Mouse (Mus musculus): Measurements from ENCODE around the gene Vipas39. TPM values are rescaled to one million over a fixed set of nuclear protein-coding genes. Genes with fewer than 3 reads are reported as not detected.

Vipas39 gene
- total RNA-seq, 2 experiments from 2014 or later = 55.8 to 58.7 TPM

DNA sequence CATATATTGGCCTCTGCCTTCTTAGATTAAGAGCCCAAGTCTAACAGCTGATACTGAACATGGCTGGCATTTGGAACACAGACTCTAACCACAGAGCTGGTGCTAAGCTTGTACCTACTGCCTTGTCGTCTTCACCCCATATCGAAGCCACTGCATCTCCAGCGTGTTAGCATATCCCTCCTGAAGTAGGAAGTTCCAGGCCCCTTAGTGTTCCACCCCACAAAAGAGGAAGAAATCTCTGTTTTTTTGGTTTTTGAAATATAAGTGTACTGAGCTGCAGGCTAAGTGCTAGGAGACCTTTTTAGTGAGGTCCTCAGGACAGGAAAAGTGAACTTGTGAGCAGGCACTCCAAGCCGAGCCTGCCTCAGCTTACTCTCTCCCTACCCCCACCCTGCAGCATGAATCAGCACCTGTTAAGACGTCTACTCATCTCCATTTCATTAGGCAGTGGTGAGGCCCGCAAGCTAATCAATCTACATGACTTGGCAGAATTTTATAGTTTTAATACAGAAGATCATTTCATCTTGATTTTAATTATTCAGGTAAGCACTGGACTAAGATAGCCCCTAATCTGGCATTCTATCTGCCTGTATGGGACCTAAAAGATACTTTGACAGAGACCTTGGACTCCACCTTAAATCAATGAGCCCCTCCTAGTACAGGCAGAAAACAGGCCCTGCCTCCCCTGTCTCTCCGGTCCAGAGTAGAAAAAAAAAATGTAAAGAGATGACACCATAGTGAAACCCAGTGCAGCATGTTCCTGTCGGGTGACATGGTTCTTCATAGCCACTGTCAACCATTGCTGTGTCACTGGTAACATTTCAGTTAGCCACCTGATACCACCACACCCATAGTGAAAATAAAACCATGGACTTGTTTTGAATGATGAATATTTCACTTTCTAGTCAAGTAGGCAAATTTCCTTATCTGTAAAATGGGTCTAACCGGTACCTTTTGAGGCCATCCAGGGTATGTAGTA is 9.1 kb upstream of the Vipas39 start:
- intact Hi-C loops (cut with DNase I) = no loop called here
- DNase-seq (ENCODE audit: low spot score in 2 of 2) = no peak

GRCm38 (mm10) chr12:87267682-87268081 is 1.6 kb upstream of the Vipas39 start:
- DNase-seq (ENCODE audit: low spot score in 2 of 2) = peak; percentile 23 to 30
- intact Hi-C loops (cut with DNase I) = loop anchor here (2.0 kb wide), 1 partner anchor 65 kb away; no protein-coding TSS in a partner anchor

- no peak for DNase-seq (ENCODE audit: low spot score in 2 of 2)
- intact Hi-C loops (cut with DNase I) = loop anchor here (2.0 kb wide), 1 partner anchor 66 kb away; no protein-coding TSS in a partner anchor
Measured at GRCm38 (mm10) chr12:87266827-87267603, 959 bp upstream of the Vipas39 start.

GRCm38 (mm10) chr12:87265444-87265843 is 612 bp downstream of the Vipas39 start:
- intact Hi-C loops (cut with DNase I) = no loop called here
- DNase-seq (ENCODE audit: low spot score in 2 of 2) = no peak

GRCm38 (mm10) chr12:87260562-87260961 is 5.5 kb downstream of the Vipas39 start:
- intact Hi-C loops (cut with DNase I) = no loop called here
- DNase-seq (ENCODE audit: low spot score in 2 of 2) = no peak

- DNase-seq (ENCODE audit: low spot score in 2 of 2) = no peak
Measured at GRCm38 (mm10) chr12:87256629-87257028, 9.4 kb downstream of the Vipas39 start.

GRCm38 (mm10) chr12:87253878-87254277 is 12.2 kb downstream of the Vipas39 start:
- DNase-seq (ENCODE audit: low spot score in 2 of 2) = no peak
- intact Hi-C loops (cut with DNase I) = no loop called here

More at GRCm38 (mm10) chr12:87256629-87257028, 9.4 kb downstream of the Vipas39 start:
- intact Hi-C loops (cut with DNase I) = no loop called here

- intact Hi-C loops (cut with DNase I) = no loop called here
- DNase-seq (ENCODE audit: low spot score in 2 of 2) = no peak
Measured at GRCm38 (mm10) chr12:87250161-87250560, 15.9 kb downstream of the Vipas39 start.

DNA sequence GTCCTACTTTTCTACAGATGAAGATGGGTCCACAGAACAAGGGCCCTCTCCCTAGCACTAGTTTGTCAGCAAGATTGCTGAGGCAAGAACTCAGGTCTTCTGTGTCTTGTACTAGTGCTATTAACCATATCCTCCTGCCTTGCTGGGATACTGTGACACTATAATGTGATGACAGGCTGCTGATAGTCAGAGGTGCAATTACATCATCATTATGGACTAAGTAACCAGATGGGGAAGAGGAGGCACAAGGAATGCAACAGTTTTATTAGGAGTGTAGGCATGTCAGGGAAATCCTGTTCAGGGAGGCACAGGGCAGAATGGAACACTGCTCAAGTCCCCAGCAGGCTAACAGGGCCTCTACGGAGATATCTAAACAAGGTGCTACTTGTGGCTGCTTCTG is 27.4 kb downstream of the Vipas39 start, which contains the start of gene Noxred1:
TSS of gene Noxred1 (minus strand) at position 101 of the 400 bp plus-strand sequence.
- intact Hi-C loops (cut with DNase I) = loop anchor here (5.0 kb wide), 1 partner anchor 36 kb away; the partner anchor contains the start of gene Tmed8
- DNase-seq (ENCODE audit: low spot score in 2 of 2) = no peak

- DNase-seq (ENCODE audit: low spot score in 2 of 2) = peak in 1 of 2 experiments; percentile 9
- intact Hi-C loops (cut with DNase I) = loop anchor here (5.0 kb wide), 1 partner anchor 35 kb away; the partner anchor contains the start of gene Tmed8
Measured at GRCm38 (mm10) chr12:87236882-87237483, 29.1 kb downstream of the Vipas39 start.

- intact Hi-C loops (cut with DNase I) = no loop called here
- DNase-seq (ENCODE audit: low spot score in 2 of 2) = no peak
Measured at GRCm38 (mm10) chr12:87230379-87230895, 35.6 kb downstream of the Vipas39 start.

DNA sequence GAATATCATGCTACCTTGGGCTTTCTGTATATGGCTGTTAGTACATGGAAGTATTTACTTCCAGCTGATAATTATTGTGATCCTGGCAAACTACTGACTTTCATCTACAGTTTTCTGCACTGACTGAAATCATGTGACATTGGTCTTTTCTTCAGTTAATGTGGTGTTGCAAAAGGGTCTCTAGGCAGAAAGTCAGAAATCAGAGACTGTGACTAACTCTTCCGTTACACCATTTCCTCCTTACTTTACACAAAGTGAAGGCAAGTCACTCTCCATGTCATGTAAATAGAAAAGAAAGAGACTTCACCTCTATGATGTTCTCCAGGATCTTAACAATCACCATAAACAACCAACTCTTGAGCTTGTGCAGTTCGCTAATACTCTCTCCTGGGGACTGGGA is 36.4 kb downstream of the Vipas39 start:
- intact Hi-C loops (cut with DNase I) = no loop called here
- no peak for DNase-seq (ENCODE audit: low spot score in 2 of 2)

GRCm38 (mm10) chr12:87226801-87227200 is 39.3 kb downstream of the Vipas39 start:
- no peak for DNase-seq (ENCODE audit: low spot score in 2 of 2)
- intact Hi-C loops (cut with DNase I) = no loop called here

DNA sequence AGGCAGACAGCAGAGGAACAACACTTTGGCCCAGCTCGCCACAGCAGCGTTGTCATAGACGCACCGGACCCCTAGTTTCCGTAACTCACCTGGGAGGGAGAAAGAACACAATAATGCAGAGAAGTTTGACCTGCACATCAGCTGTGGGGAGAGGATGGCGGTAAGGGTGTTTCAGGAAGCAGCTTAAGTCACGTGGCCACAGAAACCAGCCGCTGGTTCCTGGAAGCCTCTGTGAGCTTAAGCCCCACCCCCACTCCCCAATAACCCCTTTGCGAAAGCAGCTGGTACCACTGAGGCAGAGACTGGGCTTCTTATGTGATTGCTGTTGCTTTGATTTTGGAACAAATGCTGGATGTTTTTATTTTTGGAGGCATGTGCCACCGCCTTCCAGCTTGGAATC is 41.1 kb downstream of the Vipas39 start:
- intact Hi-C loops (cut with DNase I) = no loop called here
- DNase-seq (ENCODE audit: low spot score in 2 of 2) = no peak

DNA sequence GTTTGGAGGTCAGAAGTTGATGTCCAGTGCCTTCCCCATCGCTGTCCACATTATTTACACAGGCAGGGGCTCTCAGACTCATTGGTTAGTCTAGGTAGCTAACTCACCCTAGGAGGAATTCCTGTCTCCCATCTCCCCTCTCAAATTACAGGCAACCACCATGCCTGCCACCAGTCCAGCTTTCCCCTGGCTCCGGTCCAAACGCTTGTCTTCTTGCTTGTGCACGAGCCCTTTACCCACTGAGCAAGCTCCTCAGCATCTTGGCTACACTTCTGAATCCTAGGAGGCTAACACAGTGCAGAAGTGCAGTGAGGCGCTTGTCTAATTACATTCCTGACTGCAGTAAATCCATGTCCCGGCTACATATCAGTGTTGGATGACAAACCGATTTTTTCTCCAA is 46.7 kb downstream of the Vipas39 start:
- intact Hi-C loops (cut with DNase I) = no loop called here
- no peak for DNase-seq (ENCODE audit: low spot score in 2 of 2)

GRCm38 (mm10) chr12:87217596-87217995 is 48.5 kb downstream of the Vipas39 start:
- intact Hi-C loops (cut with DNase I) = no loop called here
- DNase-seq (ENCODE audit: low spot score in 2 of 2) = no peak

DNA sequence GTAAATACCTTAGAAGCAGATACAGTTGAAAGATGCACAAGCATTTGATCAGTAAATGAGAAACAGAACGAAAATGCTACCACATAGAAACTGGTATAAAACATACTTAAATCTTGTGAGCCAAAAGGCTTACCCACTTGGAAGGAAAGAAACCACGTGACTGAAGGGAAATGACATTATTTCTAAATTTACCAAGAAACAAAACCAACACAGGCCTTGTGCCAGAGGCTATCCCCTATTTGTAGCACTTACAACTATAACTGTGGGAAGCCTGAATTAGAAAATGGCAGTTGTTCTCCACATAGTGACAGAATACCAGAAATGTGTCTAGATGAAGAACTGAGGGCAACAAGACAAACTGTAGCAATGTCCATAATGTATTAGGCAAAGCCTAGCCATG is 50.0 kb downstream of the Vipas39 start:
- intact Hi-C loops (cut with DNase I) = no loop called here

GRCm38 (mm10) chr12:87212844-87213606 is 53.0 kb downstream of the Vipas39 start:
- intact Hi-C loops (cut with DNase I) = no loop called here
- no peak for DNase-seq (ENCODE audit: low spot score in 2 of 2)

More for the DNA sequence above, 50.0 kb downstream of the Vipas39 start:
- no peak for DNase-seq (ENCODE audit: low spot score in 2 of 2)

Data from left cerebral cortex, postnatal 14 days (tissue).